Mouse (Mus musculus) ZHBTc4 (cell line): ENCODE results near the gene Prss22.
"Not testable (repeated sequence)": the region's sequence is repeated elsewhere in the genome, so short reads cannot be mapped to it uniquely, and the experiment has no call there.

Experiments
- DNase-seq: peaks from one replicate; pipeline ENCODE4 v3.0.0-alpha.2; 2011; ENCODE audit warnings: low read depth, low spot score

Gene Prss22

DNA sequence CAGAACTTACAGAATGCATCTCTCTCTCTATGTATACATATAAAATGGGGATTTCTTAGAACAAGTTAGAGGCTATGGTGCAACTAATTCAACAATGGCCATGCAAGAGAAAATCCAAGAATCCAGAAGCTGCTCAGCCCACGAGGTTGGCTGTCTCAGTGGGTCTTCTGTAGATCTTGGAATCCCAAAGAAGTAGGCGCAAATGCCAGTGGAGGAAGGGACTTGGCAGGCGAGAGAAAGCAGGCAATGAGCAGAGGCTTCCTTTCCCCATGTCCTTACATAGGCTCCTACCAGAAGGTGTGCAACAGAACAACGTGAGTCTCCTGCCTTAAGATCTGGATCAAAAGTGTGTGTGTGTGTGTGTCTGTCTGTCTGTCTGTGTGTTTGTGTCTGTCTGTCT is 50.4 kb downstream of the Prss22 start:
- DNase-seq: not testable (repeated sequence)
